Mouse (Mus musculus): ENCODE results near the gene Stk38l.

GRCm38 (mm10) chr6:146688010-146688409 is 36.8 kb upstream of the Stk38l start:
- no peak for TF ChIP-seq POLR2A (IDR thresholded peaks at IDR 0.05; ENCODE audit: borderline replicate concordance, extremely low read depth, insufficient read depth, insufficient read length, poor library complexity, severe bottlenecking)
- no peak for TF ChIP-seq CTCF (IDR thresholded peaks at IDR 0.05; ENCODE audit: borderline replicate concordance, extremely low read depth, insufficient read depth, insufficient read length)

Data from brain, embryonic 14.5 days (tissue).